Mouse (Mus musculus) inflammation-experienced regulatory T-cells, adult 6 months (primary cell): ENCODE data around the gene Sp100. TPM values are rescaled to one million over a fixed set of nuclear protein-coding genes. Genes with fewer than 3 reads are reported as not detected.

Experiments
- ATAC-seq: one replicate; pipeline ENCODE4 v1.8.0; 2017
- polyA plus RNA-seq, 3 experiments: library from polyadenylated mRNA; unstranded; fragments of 100-300 nt; shearing (Covaris generic); gene quantifications; one replicate each; pipeline ENCODE4 v1.2.1; 2017

The Sp100 gene
- polyA plus RNA-seq, 3 experiments from 2014 or later: 924 to 977 (median 951) TPM

DNA sequence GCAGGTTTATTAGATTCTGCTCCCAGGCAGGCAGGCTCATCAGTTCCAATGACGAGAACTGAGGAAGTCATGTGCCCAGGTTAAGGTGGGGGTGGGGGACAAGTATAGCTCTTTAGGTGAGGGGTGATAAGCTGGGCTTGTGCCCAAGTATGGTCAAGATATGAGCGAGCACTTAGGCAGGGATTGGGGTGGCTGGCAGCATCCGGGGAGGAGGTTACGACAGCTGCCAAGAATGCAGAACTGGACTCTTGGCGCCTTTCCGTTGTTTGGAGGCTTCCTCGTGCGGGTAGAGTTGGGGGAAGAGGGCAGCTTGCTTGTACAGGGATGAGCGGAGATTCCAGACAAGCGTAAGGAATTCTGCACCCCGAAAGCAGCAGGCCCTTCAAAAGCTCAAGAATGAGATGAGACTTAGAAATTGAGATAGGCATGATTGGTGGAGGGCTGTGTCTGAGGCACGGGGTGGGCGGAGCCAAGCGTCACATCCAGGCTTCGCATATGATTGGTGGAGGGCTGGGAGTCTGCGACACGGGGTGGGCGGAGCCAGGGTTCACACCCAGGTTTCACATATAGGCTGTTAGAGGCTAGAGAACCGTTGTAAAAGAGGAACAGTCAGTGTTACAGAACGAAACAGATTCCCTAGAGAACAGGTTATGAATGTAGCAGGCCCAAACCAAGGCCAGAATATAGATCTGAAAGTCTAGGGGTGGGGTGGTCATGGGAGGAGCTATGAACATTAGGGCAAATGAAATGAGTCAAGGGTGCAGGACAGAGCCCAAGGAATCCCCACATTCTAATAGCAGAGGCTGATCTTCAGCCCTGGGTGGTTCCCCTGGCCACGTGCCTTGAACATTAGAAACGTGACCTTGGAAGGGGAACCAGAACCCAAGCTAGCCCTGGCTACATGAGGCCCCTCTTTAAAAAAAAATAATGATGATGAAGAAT lies 53.7 kb downstream of the Sp100 start:
- peak; percentile 95 for ATAC-seq

DNA sequence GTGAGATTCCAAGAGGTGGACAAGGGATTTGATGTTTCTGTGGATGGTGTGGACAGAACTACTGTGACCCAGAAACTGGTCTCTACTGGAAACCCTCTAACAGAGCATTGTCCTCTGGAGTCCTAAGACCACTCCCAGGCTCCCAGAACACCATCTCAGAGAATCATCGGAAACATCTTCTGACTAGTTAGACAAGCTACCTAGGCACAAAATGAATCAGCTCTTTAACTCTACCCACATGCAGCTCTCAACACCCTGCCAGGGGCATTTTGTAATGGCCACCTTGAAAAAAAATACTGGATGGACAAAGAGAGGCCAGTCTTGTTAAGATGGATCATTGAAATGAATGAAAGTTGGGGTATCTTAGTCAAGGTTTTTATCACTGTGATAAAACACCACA lies 55.8 kb downstream of the Sp100 start:
- no peak for ATAC-seq

DNA sequence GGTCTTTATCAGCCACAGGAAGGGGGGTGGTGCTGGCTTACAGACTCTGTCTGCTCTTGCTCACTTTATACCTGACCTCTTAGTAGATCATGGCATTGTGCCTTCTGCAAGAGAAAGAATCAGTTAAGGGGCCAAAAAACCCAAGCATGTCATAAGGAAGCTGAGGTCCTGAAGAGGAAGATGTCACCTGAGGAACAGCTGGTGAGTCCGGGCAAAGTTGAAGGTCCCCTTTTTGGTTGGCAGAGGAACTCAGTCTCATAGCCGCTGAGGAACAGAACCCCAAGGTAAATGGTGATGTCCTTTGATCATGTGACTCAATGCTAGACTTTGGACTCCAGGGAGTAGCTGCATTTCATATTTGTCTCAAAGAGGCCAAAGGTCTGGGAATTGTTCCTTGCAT lies 57.0 kb downstream of the Sp100 start:
- ATAC-seq: no peak

DNA sequence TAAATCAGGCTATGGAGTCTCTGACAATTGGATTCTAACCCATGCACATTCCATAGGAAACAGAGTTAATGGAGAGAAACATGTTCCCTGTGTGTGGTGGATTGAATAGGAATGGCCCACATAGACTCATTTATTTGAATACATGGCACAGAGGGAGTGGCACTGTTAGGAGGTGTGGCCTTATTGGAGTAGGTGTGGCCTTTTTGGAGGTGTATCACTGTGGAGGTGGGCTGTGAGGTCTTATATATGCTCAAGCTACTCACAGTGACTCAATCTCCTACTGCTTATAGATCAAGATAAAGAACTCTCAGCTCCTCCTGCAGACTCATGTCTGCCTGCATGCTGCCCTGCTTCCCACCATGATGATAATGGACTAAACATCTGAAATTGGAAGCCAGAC lies 64.7 kb downstream of the Sp100 start:
- no peak for ATAC-seq

DNA sequence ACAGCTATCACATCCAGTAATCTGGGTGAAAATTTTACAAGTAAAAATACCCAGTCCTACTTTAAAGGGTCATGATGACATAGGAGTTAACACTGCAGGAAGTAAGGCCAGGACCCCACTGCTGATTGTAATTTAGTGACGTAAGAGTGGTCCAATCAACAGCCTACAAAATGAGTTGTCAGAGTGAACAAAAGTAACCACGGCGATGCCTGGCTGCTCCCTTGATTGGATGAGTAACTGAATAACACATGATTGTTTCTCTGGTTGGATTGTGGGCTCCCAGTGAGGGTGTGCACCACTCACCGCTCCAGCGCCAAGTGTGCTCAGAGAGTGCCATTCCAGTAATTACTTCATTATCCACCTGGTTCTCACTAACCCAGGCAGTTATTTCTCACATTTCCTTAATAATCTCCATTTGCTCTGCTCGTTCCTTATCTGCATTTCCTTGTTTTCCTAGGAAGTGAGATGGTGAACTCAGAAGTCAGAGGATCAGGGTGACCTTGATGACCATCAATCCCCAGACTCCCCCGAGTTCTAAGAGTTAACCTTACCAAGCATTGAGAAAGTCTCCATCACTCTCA lies 66.7 kb downstream of the Sp100 start:
- ATAC-seq: no peak

DNA sequence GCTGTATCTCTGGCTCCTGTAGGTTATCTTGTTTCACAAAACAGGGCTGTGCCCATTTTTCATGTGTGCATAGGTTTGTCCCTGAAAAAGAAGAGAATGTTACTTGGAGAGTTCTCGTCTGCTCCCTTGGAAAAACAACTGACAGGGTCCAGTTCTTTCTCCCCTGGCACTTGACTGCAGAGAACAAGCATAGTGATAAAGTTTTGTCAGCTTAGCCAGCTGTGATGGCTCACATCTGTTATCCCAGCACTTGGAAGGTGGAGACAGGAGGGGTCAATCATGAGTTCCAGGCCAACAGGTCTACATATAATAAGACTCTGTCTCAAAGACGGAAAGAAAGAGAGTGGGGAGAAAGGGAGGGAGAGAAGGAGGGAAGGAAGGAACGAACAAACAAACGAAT lies 69.3 kb downstream of the Sp100 start:
- ATAC-seq: no peak

DNA sequence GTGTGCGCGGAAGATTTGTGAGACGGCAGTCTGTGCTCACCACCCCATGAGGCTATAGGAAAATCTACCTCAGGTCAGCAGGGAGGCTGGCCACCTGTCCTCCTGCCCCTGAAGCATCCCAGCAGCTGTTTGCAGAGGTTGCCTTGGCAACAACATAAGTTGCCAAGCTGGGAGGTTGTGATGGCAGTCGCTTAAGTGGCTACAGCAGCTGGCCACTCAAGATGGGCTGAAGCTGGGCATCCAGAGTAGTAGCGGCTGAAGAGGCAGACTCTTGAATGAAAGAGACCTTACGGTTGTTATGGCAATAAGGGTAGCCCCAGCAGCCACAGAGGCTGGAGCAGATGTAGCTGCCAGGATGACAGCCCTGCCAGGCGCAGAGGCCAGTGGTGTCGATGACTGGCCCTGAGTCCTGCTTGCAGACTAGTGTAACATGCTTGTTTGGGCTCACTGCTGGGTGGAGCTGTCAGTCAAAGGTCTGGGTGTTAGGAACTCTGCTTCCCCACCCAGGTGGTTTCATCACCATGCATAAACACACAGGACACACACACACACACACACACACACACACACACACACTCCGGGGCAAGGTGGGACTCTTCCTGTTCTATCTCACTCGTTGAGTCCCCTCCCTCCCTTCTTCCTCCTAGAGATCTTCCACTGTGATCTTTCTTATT lies 70.6 kb downstream of the Sp100 start:
- peak; percentile 60 for ATAC-seq

DNA sequence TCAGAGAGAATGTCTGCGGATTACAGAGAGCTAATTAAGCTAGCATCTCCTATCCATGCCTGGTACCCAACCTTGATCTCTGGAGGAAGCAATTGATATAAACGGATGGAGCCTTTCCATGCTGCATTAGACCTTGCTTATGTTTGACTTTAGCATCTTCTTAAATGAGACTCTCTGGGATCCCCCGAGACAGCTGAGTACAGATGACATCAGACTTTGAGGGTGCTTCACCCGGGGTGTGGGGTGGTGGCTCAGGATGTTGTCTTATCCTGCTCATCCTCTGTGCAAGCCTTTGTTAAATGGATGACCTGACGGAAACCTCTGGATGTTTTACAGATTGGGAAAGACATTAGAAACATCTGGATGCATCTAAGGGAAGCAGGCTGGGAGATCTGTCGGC lies 80.7 kb downstream of the Sp100 start:
- peak; percentile 39 for ATAC-seq

DNA sequence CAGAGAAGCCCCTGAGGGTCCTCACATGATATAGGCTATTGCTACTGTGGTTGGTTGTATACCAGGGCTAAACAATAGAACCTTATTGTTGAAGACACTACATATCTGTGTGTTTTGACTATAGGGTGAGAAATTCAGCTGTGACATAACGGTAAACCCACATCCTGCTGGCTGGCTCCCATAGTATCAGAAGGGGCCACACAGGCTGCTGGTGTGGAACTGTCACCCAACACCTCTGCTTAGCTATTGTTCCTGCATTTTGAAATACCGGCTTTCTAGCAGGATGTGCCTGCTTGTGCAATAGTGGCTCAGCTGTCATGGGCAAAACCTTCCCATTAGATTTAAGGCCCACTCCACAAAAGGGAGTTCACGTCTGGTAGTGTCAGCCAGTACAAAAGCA lies 82.8 kb downstream of the Sp100 start:
- ATAC-seq: peak; percentile 69

DNA sequence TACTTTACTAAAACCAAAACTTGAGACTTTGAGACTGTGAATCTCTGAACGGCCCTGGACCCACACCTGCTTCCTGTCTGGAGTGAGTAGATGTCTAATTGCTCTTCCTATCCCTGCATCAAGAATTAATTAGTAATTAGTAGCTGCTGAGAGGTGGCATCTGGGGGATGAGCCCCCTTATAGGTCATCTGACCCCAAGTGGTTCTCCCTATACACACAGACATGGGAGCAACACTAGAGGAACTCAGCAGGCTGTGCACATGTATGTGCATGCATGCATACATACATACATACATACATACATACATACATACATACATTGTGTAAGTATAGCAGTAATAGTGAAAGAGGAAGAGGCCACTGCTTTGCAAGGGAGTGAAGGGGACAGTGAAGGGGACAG lies 84.7 kb downstream of the Sp100 start:
- ATAC-seq: no peak

DNA sequence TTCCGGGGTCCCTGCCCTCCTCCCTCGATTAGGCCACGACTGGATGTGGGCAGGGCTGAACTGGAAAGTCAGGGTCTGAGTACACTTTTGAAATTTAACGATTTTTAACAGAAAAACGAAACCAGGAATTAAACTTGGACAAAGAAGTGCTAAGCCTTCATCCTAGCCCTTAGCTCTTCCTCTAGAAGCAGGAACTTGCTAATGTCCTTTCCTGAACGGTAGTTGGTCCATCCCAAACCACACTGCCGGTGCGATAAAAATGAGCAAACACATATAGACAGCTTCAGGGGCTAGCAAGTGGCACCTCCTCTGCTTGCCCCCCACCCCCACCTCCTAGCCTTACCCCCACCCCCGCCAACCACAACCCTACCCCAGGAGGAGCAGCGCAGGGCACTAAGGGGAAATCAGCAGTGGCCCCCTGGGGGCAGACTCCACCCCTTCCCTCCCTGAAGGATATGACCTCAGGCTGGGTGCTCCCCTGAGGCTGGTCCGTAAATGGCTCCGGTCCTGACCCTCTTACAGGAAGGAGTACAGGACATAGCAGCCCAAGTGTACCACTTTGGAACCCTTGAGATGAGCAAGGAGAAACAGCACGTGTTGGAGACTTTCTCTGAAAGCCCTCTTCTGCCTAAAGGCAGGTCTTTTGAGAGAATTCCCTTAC lies 85.8 kb downstream of the Sp100 start:
- peak; percentile 60 for ATAC-seq

DNA sequence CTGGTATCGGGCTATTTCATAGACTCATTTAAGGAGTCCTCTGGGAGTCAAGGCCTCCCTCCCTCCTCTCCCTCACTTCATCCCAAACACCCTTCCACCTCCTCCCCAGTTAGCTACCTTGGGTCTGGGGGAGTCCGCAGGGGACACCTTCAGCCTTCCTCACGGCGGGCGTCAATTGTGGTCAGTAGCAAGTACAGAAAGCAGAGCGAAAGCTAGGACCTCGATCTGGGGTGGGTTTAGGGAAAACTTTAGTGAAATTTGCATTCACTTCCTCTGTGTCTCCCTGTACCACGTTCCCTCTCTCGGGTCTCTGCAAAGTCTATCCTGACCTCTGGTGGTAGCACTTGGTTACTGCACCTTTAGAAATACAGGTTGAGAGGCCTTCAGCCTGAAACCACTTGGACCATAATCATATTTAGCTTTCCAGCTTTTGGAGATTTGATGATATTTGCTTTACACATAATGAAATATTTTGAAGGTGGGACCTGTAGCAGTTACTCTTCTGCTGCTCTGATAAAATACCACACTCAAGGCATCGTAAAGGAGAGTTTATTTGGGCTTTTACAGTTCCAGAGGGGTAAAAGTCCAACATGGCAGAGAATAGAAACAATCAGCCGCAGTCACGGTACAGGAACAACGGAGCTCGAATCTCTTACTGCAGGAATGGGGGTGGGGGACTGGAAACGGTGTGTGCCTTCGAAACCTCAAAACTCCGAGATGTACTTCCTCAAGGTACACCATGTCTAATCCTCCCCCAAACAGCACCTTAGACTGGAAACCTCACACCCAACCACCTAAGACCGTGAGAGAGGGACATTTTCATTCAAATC lies 86.8 kb downstream of the Sp100 start:
- peak; percentile 31 for ATAC-seq

DNA sequence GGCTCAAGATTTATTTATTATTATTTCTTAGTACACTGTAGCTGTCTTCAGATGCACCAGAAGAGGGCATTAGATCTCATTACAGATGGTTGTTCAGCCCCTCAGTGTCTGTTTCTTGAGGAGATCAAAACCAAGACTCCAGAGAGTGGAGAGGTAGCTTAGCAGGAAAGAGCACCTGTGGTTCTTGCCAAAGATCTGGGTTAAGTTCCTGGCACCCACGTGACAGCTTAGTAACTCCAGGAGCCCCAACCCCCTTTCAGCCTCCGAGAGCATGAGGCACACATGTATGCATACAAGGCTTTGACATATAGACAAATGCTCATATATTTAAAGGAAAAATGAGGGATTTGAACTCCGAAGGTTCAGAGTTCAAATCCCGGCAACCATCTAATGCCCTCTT lies 89.2 kb downstream of the Sp100 start:
- ATAC-seq: no peak

DNA sequence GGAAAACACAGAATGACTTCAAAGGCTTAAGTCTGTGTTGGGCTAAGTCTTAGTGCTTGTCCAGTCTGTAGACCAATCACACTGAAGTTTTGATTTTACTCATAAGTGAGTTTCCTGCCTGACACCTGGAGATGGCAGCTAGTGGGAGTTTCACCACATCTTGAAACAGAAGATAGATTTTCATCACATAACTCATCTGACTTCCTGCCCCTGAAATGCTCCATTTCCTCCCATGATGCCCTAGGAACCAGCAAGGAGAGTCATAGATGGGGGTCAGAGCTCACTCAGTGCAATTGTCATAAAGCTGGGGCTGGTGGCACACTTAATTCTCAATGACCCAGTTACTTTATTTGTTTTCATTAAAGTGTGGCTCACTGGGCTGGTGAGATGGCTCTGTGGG lies 90.0 kb downstream of the Sp100 start:
- peak; percentile 80 for ATAC-seq

DNA sequence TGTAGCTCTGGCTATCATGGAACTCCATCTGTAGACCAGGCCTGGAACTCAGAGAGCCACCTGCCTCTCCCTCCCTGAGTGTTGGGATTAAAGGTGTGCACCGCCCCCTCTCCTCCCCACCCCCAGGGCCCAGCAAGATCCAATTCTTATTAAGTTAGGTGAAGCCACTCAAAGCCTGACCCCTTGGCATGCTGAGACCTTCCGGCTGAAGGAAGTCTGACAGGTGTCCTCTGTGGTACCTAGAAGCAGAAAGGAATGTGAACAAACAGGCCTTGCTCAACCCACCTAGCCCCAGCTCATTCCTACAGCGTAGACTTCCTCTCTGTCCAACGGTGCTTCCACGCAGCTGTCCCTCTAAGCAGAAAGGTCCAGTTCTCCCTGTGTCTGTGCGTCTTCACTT lies 91.1 kb downstream of the Sp100 start:
- no peak for ATAC-seq

DNA sequence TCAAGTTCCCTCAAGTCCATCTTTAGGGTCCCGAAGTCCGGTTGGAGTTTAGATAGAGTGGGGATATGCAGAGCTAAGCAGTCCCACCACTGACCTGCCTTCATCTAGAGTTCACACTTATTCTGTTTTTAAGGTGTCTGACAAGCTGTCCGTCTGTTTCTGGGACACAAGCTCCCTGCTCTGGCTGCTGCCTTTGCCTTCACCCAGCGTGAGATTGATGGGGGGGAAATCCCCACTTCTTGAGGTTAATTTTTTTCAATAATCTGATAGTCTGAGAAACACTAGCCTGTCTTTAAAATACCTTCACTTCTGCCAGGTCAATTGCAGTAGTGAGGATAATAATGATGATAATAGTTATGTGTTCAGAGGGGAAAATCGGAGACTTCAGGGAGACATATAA lies 92.5 kb downstream of the Sp100 start:
- peak; percentile 17 for ATAC-seq

DNA sequence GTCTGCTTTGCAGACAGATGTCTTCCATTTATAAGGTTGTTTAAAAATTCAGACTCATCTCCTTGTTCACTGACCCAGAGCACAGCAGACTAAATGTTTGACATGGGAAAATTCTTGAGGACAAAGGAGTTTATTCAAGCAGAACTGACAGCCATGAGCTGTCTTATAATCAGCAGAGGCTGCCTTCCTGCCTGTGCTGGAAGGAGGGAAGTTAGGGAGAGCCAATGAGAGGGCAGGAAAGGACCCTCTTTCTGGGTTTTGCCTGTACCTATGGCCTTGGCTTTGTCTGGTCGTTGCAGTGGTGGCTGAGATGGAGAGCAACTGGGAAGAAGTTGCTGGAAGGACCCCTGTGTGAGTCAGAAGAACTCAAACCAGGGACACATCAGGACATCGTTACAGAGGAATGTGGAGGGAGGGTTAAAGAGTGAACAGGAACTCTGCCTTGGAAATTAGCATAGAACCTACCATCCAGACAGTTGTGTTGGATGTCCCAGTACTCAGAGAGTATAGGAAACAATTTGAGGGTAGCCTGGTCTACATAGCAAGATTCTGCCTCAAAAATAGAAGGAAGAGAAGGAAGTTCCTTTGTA lies 93.2 kb downstream of the Sp100 start:
- ATAC-seq: no peak

DNA sequence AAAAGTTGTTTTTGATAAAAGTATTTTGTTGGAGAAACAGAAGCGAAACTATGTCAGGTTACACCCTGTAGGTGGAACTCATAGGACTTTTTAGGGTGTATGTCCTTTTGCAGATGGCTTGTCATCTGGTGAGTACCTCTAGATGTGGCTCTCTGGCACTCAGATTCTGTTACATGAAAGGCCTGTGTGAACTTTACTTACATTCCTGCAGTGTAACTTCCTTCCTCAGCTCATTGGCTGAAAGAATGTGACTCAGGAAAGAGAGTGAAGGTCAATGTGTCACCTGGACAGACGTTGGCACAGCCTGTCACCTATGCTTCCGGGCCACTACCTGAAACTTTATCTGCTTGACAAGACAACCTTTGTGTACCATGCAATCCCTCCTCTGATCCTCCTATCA lies 94.8 kb downstream of the Sp100 start:
- no peak for ATAC-seq

DNA sequence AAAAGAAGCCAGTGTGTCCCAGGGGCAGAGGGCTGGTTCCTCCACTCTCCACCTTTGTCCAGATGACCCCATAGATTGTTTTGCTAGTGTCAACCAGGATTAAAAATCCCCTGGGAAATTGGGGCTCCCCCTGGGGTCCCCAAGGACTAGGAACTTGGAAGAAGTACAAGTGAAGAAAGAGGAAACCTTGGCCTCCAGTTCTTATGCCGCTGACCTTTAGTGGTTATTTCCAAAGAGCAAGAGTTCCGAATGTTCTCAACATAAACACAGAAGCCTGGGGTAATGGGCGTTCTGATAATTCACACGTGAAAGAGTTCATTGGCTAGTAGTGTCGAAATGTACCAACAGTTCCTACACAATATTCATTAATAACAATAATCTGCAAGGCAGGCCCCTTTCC lies 96.7 kb downstream of the Sp100 start:
- no peak for ATAC-seq

DNA sequence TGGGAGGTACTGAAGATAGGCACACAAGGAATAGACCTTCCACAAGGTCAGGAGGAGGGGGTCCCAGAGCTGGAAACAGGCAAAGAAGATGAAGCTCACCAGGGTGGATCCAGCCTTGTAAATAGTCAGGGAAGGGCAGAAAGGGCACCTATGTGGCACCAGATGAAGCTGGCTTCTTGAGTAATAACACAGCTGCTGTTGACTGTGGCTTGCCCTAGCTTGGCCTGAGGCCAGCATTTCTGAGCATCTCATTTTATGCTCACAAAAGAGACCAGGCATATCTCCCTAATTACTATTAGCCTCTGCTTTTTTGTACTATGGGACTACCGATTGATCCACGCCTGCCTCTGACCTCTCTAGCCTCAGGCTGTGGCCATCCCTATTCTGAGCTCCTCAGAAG lies 100.0 kb downstream of the Sp100 start:
- ATAC-seq: no peak

DNA sequence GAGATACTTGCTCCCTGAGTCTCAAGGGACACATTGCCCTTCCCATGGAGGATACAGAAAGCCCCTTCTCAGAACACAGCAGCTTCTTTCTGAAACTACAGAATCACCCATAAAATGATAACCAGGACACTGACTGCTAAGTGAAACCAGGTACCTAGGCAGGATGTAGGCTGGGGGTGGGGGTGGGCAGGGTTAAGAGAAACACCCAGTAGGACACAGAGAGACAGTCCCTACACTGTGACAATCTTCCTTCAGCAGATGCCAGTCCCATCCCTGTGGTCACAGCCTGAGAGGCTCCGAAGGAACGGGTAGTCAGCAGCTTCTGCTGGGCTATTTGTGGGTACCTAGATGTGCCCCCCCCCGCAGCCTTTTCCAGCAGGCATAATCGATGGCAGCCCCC lies 100.9 kb downstream of the Sp100 start:
- peak; percentile 55 for ATAC-seq

DNA sequence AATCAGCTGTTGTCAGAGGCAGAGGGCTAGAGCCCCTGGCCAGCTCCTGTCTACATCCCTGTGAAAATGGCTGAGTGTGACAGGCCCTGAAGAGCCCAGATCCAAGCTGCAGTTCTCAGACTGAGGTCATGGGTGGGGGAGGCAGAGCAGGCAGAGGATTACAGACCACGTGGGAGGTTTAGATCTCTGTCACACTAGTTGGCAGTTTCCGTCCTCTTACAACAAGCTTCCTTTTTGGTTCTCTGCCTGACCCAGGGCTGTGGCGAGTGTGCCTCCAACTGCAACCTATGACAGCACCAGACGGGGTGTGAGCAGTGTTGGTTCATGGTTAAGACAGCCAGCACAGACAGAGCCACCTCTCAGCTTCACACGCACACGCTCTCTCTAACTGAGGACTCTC lies 101.7 kb downstream of the Sp100 start:
- ATAC-seq: peak; percentile 88
